Mouse (Mus musculus): ENCODE measurements around the gene Mak. TPM values are rescaled to one million over a fixed set of nuclear protein-coding genes. Genes with fewer than 3 reads are reported as not detected.

The Mak gene
- total and polyA plus RNA-seq, 3 experiments = 0.05 TPM; not detected in 2

- ATAC-seq (ENCODE audit: extremely low read depth, insufficient number of reproducible peaks, low FRiP score, poor library complexity, severe bottlenecking) (peak; percentile 72), DNase-seq (ENCODE audit: low spot score) (peak; percentile 96)
- Histone ChIP-seq H3K36me3 (replicated peaks) (peaks cover 84% of the 10 kb centered on the region), H3K4me3 (ENCODE audit: low read depth, low read length) (peak within 1 kb of the TSS; percentile 75), H3K4me1 (ENCODE audit: insufficient read depth, low read depth, low read length) (peaks cover 58% of the 10 kb centered on the region), H3K27me3 (ENCODE audit: insufficient read depth, low read length) (no peaks in the 10 kb centered on the region), H3K9me3 (replicated peaks) (no peaks in the 10 kb centered on the region)
- TF ChIP-seq CTCF (IDR thresholded peaks at IDR 0.05; ENCODE audit: low read depth, low read length) (no peak), TAL1 (conservative IDR thresholded peaks at IDR 0.05; ENCODE audit: low read depth, low read length) (no peak), POLR2AphosphoS5 (IDR thresholded peaks at IDR 0.05; ENCODE audit: insufficient replicate concordance, low read depth, low read length) (no peak), GATA1 (IDR thresholded peaks at IDR 0.05; ENCODE audit: borderline replicate concordance, low read length) (no peak), GATA2 (IDR thresholded peaks at IDR 0.05; ENCODE audit: borderline replicate concordance, low read depth, low read length) (no peak)
Observed at GRCm38 (mm10) chr13:41015829-41016634, 63.5 kb downstream of the Mak start, which contains the start of gene Tmem14c. Tmem14c (plus strand) TSS chr13:41016292.

GRCm38 (mm10) chr13:41008946-41009345 lies 70.6 kb downstream of the Mak start:
- TF ChIP-seq POLR2AphosphoS5 (IDR thresholded peaks at IDR 0.05; ENCODE audit: insufficient replicate concordance, low read depth, low read length) = no peak
- no peak for TF ChIP-seq GATA1 (IDR thresholded peaks at IDR 0.05; ENCODE audit: borderline replicate concordance, low read length)
- no peak for TF ChIP-seq CTCF (IDR thresholded peaks at IDR 0.05; ENCODE audit: low read depth, low read length)
- TF ChIP-seq TAL1 (conservative IDR thresholded peaks at IDR 0.05; ENCODE audit: low read depth, low read length) = no peak
- no peak for TF ChIP-seq GATA2 (IDR thresholded peaks at IDR 0.05; ENCODE audit: borderline replicate concordance, low read depth, low read length)
- H3K27me3 ChIP-seq (ENCODE audit: insufficient read depth, low read length) = no peaks in the 10 kb centered on the region
- peaks cover 97% of the 10 kb centered on the region for H3K36me3 ChIP-seq (replicated peaks)
- DNase-seq (ENCODE audit: low spot score) (no peak), ATAC-seq (ENCODE audit: extremely low read depth, insufficient number of reproducible peaks, low FRiP score, poor library complexity, severe bottlenecking) (no peak)
- no peaks in the 10 kb centered on the region for H3K9me3 ChIP-seq (replicated peaks)
- H3K4me1 ChIP-seq (ENCODE audit: insufficient read depth, low read depth, low read length) = peaks cover 12% of the 10 kb centered on the region
- H3K4me3 ChIP-seq (ENCODE audit: low read depth, low read length) = no peak overlapping the region

- DNase-seq (ENCODE audit: low spot score) = no peak
Observed at GRCm38 (mm10) chr13:41008271-41008670, 71.2 kb downstream of the Mak start.

DNA sequence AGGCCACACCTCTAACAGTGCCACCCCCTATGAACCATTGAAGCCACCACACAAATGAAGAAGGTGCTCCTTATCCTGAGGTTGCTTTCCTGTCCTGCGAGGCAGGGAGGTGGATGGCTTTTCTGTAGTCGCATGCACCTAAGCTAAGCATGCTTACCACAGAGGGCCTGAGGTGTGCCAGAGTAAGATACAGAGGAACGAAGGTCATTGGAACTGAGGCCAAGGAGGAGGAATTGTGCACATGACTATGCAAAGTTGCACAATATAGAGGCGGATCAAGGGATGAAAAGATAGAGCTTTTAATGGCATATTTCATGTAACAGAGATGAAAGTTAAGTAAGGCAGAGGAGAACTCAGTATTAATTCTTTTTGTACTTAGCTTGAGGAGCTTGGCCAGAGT lies 73.3 kb downstream of the Mak start:
- Histone ChIP-seq H3K27me3 (ENCODE audit: insufficient read depth, low read length) (no peaks in the 10 kb centered on the region), H3K4me3 (ENCODE audit: low read depth, low read length) (no peak overlapping the region), H3K9me3 (replicated peaks) (no peaks in the 10 kb centered on the region), H3K4me1 (ENCODE audit: insufficient read depth, low read depth, low read length) (peaks cover 22% of the 10 kb centered on the region), H3K36me3 (replicated peaks) (peaks cover 87% of the 10 kb centered on the region)
- DNase-seq (ENCODE audit: low spot score) (no peak), ATAC-seq (ENCODE audit: extremely low read depth, insufficient number of reproducible peaks, low FRiP score, poor library complexity, severe bottlenecking) (no peak)
- TF ChIP-seq POLR2AphosphoS5 (IDR thresholded peaks at IDR 0.05; ENCODE audit: insufficient replicate concordance, low read depth, low read length) (no peak), CTCF (IDR thresholded peaks at IDR 0.05; ENCODE audit: low read depth, low read length) (no peak), GATA2 (IDR thresholded peaks at IDR 0.05; ENCODE audit: borderline replicate concordance, low read depth, low read length) (no peak), TAL1 (conservative IDR thresholded peaks at IDR 0.05; ENCODE audit: low read depth, low read length) (no peak)

More at GRCm38 (mm10) chr13:41008271-41008670, 71.2 kb downstream of the Mak start:
- Histone ChIP-seq H3K27me3 (ENCODE audit: insufficient read depth, low read length) (no peaks in the 10 kb centered on the region), H3K36me3 (replicated peaks) (peaks cover 99% of the 10 kb centered on the region), H3K9me3 (replicated peaks) (no peaks in the 10 kb centered on the region), H3K4me3 (ENCODE audit: low read depth, low read length) (no peak overlapping the region), H3K4me1 (ENCODE audit: insufficient read depth, low read depth, low read length) (peaks cover 15% of the 10 kb centered on the region)
- no peak for ATAC-seq (ENCODE audit: extremely low read depth, insufficient number of reproducible peaks, low FRiP score, poor library complexity, severe bottlenecking)
- no peak for TF ChIP-seq GATA2 (IDR thresholded peaks at IDR 0.05; ENCODE audit: borderline replicate concordance, low read depth, low read length)
- TF ChIP-seq POLR2AphosphoS5 (IDR thresholded peaks at IDR 0.05; ENCODE audit: insufficient replicate concordance, low read depth, low read length) = no peak
- no peak for TF ChIP-seq GATA1 (IDR thresholded peaks at IDR 0.05; ENCODE audit: borderline replicate concordance, low read length)
- no peak for TF ChIP-seq CTCF (IDR thresholded peaks at IDR 0.05; ENCODE audit: low read depth, low read length)
- no peak for TF ChIP-seq TAL1 (conservative IDR thresholded peaks at IDR 0.05; ENCODE audit: low read depth, low read length)

- no peaks in the 10 kb centered on the region for H3K9me3 ChIP-seq (replicated peaks)
- TF ChIP-seq GATA1 (IDR thresholded peaks at IDR 0.05; ENCODE audit: borderline replicate concordance, low read length) = no peak
- TF ChIP-seq POLR2AphosphoS5 (IDR thresholded peaks at IDR 0.05; ENCODE audit: insufficient replicate concordance, low read depth, low read length) = no peak
- H3K27me3 ChIP-seq (ENCODE audit: insufficient read depth, low read length) = no peaks in the 10 kb centered on the region
- no peak for DNase-seq (ENCODE audit: low spot score)
- ATAC-seq (ENCODE audit: extremely low read depth, insufficient number of reproducible peaks, low FRiP score, poor library complexity, severe bottlenecking) = no peak
- H3K4me1 ChIP-seq (ENCODE audit: insufficient read depth, low read depth, low read length) = peaks cover 32% of the 10 kb centered on the region
- peak overlapping the region; percentile 98 for H3K4me3 ChIP-seq (ENCODE audit: low read depth, low read length)
- H3K36me3 ChIP-seq (replicated peaks) = peaks cover 44% of the 10 kb centered on the region
Observed at GRCm38 (mm10) chr13:41002001-41002400, 77.5 kb downstream of the Mak start.

GRCm38 (mm10) chr13:41000926-41001639 lies 78.4 kb downstream of the Mak start, which contains the start of gene Pak1ip1:
Pak1ip1 (plus strand) TSS chr13:41001023.
- peak within 1 kb of the TSS; percentile 98 for H3K4me3 ChIP-seq (ENCODE audit: low read depth, low read length)
- peaks cover 35% of the 10 kb centered on the region for H3K36me3 ChIP-seq (replicated peaks)
- DNase-seq (ENCODE audit: low spot score) = peak; percentile 89
- peak; percentile 91 for ATAC-seq (ENCODE audit: extremely low read depth, insufficient number of reproducible peaks, low FRiP score, poor library complexity, severe bottlenecking)
- peaks cover 32% of the 10 kb centered on the region for H3K4me1 ChIP-seq (ENCODE audit: insufficient read depth, low read depth, low read length)
- no peaks in the 10 kb centered on the region for H3K9me3 ChIP-seq (replicated peaks)
- no peaks in the 10 kb centered on the region for H3K27me3 ChIP-seq (ENCODE audit: insufficient read depth, low read length)
- TF ChIP-seq GATA2 (IDR thresholded peaks at IDR 0.05; ENCODE audit: borderline replicate concordance, low read depth, low read length) = no peak
- no peak for TF ChIP-seq POLR2AphosphoS5 (IDR thresholded peaks at IDR 0.05; ENCODE audit: insufficient replicate concordance, low read depth, low read length)
- TF ChIP-seq TAL1 (conservative IDR thresholded peaks at IDR 0.05; ENCODE audit: low read depth, low read length) = no peak
- no peak for TF ChIP-seq CTCF (IDR thresholded peaks at IDR 0.05; ENCODE audit: low read depth, low read length)
- TF ChIP-seq GATA1 (IDR thresholded peaks at IDR 0.05; ENCODE audit: borderline replicate concordance, low read length) = no peak

Data from G1E (cell line).